Mouse (Mus musculus) hindbrain, embryonic 12.5 days (tissue): ENCODE measurements around the gene Gripap1. TPM values are rescaled to one million over a fixed set of nuclear protein-coding genes. Genes with fewer than 3 reads are reported as not detected.
"Not testable (repeated sequence)": the region's sequence is repeated elsewhere in the genome, so short reads cannot be mapped to it uniquely, and the experiment has no call there.

Experiments used
- ATAC-seq: fragments of 200-750 bp; cut with Nextera tagmentation; 2 replicates; pipeline ENCODE4 v1.8.0; 2017; ENCODE audit warnings: moderate TSS enrichment; ENCODE audit not compliant: low FRiP score
- H3K27ac ChIP-seq: fragments of 300-500 bp; sonication (generic); 2 replicates; pipeline ENCODE4 v1.5.1; 2016; ENCODE audit warnings: mild to moderate bottlenecking
- H3K27me3 ChIP-seq: fragments of 300-500 bp; sonication (generic); 2 replicates; pipeline ENCODE4 v1.6.1; 2016; ENCODE audit warnings: mild to moderate bottlenecking
- H3K36me3 ChIP-seq: fragments of 300-500 bp; sonication (generic); 2 replicates; pipeline ENCODE4 v1.6.1; 2016; ENCODE audit warnings: mild to moderate bottlenecking
- H3K4me1 ChIP-seq: fragments of 300-500 bp; sonication (generic); 2 replicates; pipeline ENCODE4 v1.6.1; 2016
- H3K4me2 ChIP-seq: fragments of 300-500 bp; sonication (generic); replicated peaks from 2 replicates; pipeline ENCODE4 v1.6.1; 2016; ENCODE audit warnings: mild to moderate bottlenecking
- H3K4me3 ChIP-seq: fragments of 300-500 bp; sonication (generic); 2 replicates; pipeline ENCODE4 v1.5.1; 2016; ENCODE audit warnings: mild to moderate bottlenecking
- H3K9ac ChIP-seq: fragments of 300-500 bp; sonication (generic); 2 replicates; pipeline ENCODE4 v1.6.1; 2016; ENCODE audit warnings: mild to moderate bottlenecking, moderate library complexity
- H3K9me3 ChIP-seq: fragments of 300-500 bp; sonication (generic); replicated peaks from 2 replicates; pipeline ENCODE4 v1.6.1; 2016; ENCODE audit warnings: mild to moderate bottlenecking
- WGBS: fragments of 180-500 bp; shearing (Covaris S2); methylation state at CpG from one replicate; pipeline ENCODE4 v1.1.7; 2016; 5-methylcytosine and 5-hydroxymethylcytosine counted together
- polyA plus RNA-seq: library from polyadenylated mRNA; unstranded; fragments of >200 nt; fragmentation: Nextera tagmentation; extraction: Ambion mirVana; gene quantifications from 2 replicates; pipeline ENCODE4 v1.2.1, GENCODE M21; 2016

The Gripap1 gene
- polyA plus RNA-seq, result 72.5 and 79.2 TPM in 2 replicates

DNA sequence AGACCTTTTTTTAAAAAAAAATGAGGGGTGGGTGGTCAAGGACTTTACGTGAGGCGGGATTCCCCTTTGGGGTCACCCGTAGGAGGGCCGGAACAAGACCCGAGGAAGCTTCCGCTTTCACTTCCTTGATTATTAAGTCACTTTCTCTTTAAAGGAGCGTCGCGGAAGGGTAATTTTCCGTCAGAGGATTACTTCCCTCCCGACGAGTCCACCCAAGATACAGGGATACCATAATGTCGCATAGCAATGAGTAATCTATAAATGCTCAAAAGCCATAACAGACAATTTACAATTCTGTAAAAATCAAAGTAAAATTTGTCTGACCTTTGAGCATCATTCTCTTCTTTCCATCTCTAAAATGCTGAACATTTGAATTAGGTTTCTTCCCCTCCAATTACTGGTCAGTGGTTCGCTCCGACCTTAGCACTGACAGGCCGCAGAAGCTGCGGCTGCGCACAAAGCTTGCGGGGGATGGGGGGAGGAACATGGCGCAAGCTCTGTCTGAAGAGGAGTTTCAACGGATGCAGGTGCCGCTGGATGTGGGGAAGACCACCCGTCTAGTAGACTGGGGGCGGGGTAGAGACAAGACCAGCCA is at the start of gene Gripap1:
TSS of gene Gripap1 (plus strand) at position 224 of the 595 bp plus-strand sequence.
- Histone ChIP-seq H3K4me1 (peaks cover 6% of the 10 kb centered on the region), H3K9me3 (no peaks in the 10 kb centered on the region), H3K4me2 (peak within 1 kb of the TSS; percentile 58), H3K27ac (peak within 1 kb of the TSS; percentile 62; the same call in 1 of the 2 replicates), H3K36me3 (0 out of 2 replicates have a peak, but pooled peaks cover 4% of the 10 kb centered on the region), H3K9ac (peak within 1 kb of the TSS; percentile 67), H3K4me3 (peak within 1 kb of the TSS; percentile 49), H3K27me3 (no peaks in the 10 kb centered on the region)
- ATAC-seq, result peak; percentile 94
- WGBS, result 14% methylated on average over 24 of the region's 24 CpGs

DNA sequence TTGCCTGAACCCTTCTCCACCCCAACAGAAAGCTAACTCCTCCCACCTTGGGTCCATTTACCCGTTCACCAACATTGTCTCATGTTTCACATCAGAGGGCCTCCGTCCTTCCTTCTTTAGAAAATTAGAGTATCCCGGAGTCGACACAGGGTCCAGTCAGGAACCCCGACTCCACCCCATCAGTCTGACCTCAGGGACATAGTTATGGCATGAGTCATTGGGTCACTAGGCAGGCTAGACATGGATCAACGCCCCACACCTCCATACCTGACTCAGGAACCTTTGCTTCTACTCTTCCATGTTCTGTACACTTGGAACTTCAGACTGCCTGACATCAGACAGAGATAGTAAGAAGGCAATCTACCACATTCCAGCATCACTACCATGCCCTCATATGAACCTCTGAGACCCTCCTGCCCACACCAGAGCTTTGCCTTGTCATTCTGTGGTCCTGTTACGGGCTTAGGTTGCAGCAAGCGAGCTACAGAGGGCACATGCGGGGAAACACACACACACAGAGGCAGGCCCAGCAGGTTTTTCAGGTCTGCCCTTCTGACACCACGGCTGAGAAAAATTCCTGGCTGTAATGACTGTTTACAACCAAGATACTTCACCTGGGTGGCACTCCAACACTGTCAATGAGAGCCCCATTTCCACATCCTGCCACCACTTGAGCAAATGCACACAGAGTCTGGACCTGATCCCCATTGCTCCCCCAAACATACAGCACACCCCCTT is 49.3 kb upstream of the Gripap1 start:
- Histone ChIP-seq H3K4me2 (no peak overlapping the region), H3K4me3 (no peak overlapping the region), H3K9ac (no peak overlapping the region), H3K27ac (no peak overlapping the region), H3K9me3 (no peaks in the 10 kb centered on the region), H3K36me3 (0 out of 2 replicates have a peak, but pooled peaks cover 11% of the 10 kb centered on the region), H3K27me3 (no peaks in the 10 kb centered on the region), H3K4me1 (no peaks in the 10 kb centered on the region)
- ATAC-seq, result no peak
- WGBS, result 65% methylated on average over 10 of the region's 10 CpGs

DNA sequence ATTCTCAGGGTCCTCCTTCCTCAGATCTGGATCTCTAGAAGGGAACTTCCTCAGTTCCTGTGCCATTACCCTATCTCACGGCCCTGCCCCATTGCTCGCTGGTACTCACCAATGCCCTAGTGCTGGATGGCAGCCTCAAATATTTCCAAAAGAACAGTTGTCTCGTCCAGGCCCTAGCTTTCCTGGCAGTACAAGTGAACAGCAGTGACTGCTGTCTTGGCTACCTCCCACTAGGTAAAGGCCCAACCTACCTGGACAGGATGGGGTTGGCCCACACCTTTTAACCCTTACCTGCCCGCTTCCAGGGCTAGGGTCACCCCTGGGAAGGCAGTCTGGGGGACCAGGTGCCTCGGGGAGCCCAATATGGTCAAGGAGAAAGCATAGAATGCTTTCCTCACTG is 48.5 kb upstream of the Gripap1 start:
- ATAC-seq, result no peak
- no peak overlapping the region for H3K9ac ChIP-seq
- WGBS, result 79% methylated on average over 5 of the region's 5 CpGs
- H3K27ac ChIP-seq, result no peak overlapping the region
- H3K36me3 ChIP-seq, result 0 out of 2 replicates have a peak, but pooled peaks cover 11% of the 10 kb centered on the region
- no peak overlapping the region for H3K4me2 ChIP-seq
- H3K27me3 ChIP-seq, result no peaks in the 10 kb centered on the region
- no peaks in the 10 kb centered on the region for H3K4me1 ChIP-seq
- H3K9me3 ChIP-seq, result no peaks in the 10 kb centered on the region
- no peak overlapping the region for H3K4me3 ChIP-seq

DNA sequence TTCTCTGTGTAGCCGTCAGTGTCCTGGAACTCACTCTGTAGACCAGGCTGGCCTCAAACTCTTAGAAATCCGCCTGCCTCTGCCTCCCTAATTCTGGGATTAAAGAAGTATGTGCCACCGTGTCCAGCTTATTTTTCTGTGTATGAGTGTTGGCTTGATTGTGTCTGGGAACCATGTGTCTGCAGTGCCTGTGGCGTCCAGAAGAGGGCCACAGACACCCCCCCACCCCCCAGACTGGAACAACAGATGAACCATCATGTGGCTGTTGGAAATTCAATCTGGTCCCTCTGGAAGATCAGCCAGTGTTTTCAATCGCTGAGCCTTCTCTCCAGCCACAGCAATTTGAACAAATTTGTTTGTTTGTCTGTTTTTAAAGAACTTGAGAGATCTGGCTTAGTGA is 46.1 kb upstream of the Gripap1 start:
- H3K9me3 ChIP-seq, result no peaks in the 10 kb centered on the region
- WGBS, result 47% methylated on average over 5 of the region's 5 CpGs
- H3K9ac ChIP-seq, result no peak overlapping the region
- H3K36me3 ChIP-seq, result no peaks in the 10 kb centered on the region
- H3K27ac ChIP-seq, result no peak overlapping the region
- no peaks in the 10 kb centered on the region for H3K4me1 ChIP-seq
- H3K4me2 ChIP-seq, result no peak overlapping the region
- ATAC-seq, result no peak
- H3K27me3 ChIP-seq, result no peaks in the 10 kb centered on the region
- no peak overlapping the region for H3K4me3 ChIP-seq

DNA sequence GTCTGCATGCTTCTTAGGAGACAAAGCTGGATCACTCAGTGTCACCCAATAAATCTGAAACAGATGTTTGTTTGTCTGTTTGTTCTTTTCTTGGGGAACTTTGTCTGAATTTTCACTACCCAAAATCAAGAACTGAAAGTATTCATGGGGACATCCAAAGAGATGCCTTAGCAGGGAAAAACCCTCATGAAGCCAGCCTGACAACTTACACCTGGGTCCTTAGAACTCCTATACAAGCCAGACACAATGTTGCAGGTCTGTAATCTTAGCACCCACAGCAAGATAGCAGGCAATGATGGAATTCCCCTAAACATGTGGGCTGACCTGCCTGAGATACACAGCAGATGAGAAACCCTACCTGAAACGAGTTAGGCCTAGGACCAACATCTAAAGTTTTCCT is 44.6 kb upstream of the Gripap1 start:
- H3K27ac ChIP-seq, result no peak overlapping the region
- H3K4me1 ChIP-seq, result 0 out of 2 replicates have a peak, but pooled peaks cover 2% of the 10 kb centered on the region
- no peaks in the 10 kb centered on the region for H3K27me3 ChIP-seq
- no peak for ATAC-seq
- no peak overlapping the region for H3K4me3 ChIP-seq
- no peak overlapping the region for H3K9ac ChIP-seq
- no peaks in the 10 kb centered on the region for H3K36me3 ChIP-seq
- no peak overlapping the region for H3K4me2 ChIP-seq
- H3K9me3 ChIP-seq, result no peaks in the 10 kb centered on the region
- 56% methylated on average over 1 of the region's 1 CpGs for WGBS

DNA sequence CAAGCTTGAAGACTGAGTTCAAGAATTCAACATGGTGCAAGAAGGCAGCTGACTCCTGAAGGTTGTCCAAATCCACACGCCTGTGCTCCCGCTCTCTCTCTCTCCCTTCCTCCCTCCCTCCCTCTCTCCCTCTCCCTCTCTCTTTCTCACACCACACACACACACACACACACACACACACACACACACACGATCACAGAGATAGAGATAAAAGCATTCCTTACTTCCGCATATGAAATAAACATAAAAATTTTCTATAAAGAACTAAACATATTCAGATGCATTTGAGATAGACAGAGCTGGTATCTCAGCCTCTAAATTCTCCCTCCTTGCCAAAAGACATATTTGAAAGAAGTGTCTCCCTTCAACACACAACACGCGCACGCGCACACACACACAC is 44.1 kb upstream of the Gripap1 start:
- ATAC-seq, result no peak
- H3K36me3 ChIP-seq, result no peaks in the 10 kb centered on the region
- H3K27me3 ChIP-seq, result no peaks in the 10 kb centered on the region
- no peak overlapping the region for H3K9ac ChIP-seq
- WGBS, result 92% methylated on average over 8 of the region's 8 CpGs
- 0 out of 2 replicates have a peak, but pooled peaks cover 3% of the 10 kb centered on the region for H3K4me1 ChIP-seq
- no peak overlapping the region for H3K27ac ChIP-seq
- no peak overlapping the region for H3K4me3 ChIP-seq
- H3K4me2 ChIP-seq, result no peak overlapping the region
- H3K9me3 ChIP-seq, result no peaks in the 10 kb centered on the region

DNA sequence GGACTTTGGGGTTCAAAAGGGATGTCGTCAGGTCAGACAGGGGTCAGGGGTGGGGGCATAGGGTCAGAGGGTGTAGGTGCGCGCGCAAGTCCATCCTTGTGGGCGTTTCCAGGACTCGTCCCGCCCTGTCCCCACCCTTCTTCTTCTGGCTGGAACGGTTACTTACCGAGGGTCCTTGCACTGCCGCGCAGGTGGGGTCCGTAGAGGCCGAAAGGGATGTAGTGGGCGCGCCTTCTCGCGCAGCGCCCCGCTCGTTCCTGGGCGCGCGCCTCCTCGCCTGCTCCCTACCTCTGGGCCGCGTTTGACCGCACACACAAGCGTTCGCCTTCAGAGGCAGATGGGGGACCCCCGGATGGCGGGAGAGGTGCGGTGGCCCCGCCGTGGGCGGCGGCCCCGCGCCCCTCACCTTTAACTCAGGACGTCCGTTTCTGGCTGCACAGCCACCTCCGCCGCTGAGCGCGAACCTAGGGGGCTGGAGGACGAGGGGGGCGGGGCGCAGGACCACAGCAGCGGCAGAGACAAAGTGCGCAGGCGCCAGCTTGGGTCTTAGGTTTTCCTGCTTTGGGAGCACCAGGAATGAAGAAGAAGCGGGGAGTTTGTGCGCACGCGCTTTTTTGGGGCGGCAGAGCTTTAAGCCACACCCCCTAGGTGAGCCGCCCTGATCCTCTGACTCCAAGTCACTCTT is 39.0 kb upstream of the Gripap1 start, which contains the start of gene Ccdc120:
TSS of gene Ccdc120 (minus strand) at position 474 of the 685 bp plus-strand sequence.
- Histone ChIP-seq H3K36me3 (no peaks in the 10 kb centered on the region), H3K27ac (no peak within 1 kb of the TSS), H3K27me3 (no peaks in the 10 kb centered on the region), H3K4me3 (peak within 1 kb of the TSS; percentile 63), H3K9ac (peak within 1 kb of the TSS; percentile 76), H3K4me1 (0 out of 2 replicates have a peak, but pooled peaks cover 3% of the 10 kb centered on the region), H3K4me2 (peak within 1 kb of the TSS; percentile 52), H3K9me3 (no peaks in the 10 kb centered on the region)
- peak; percentile 88 for ATAC-seq
- 11% methylated on average over 44 of the region's 56 CpGs for WGBS

DNA sequence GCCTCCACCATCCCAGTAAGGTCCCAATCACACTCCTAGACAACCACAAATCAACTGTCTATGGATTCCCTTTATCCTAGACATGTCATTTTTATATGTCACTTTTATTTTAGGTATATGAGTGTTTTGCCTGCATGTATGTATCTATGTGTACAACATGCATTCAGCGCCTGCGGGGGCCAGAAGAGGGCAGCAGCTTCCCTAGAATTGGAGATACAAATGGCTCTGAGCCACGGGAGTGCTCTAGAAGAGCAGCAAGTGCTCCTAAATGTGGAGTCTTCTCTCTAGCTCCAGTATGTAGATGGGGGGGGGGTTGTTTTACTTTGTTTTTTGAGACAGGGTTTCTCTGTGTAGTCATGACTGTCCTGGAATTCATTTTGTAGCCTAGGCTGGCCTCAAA is 35.9 kb upstream of the Gripap1 start:
- not testable (repeated sequence) for H3K9ac ChIP-seq, H3K27ac ChIP-seq, H3K9me3 ChIP-seq, H3K4me3 ChIP-seq, H3K36me3 ChIP-seq, H3K4me2 ChIP-seq, H3K27me3 ChIP-seq, H3K4me1 ChIP-seq
- 13% methylated on average over 3 of the region's 3 CpGs for WGBS
- ATAC-seq, result 0 out of 2 replicates have a peak, but pooled peaks have one; percentile 47

DNA sequence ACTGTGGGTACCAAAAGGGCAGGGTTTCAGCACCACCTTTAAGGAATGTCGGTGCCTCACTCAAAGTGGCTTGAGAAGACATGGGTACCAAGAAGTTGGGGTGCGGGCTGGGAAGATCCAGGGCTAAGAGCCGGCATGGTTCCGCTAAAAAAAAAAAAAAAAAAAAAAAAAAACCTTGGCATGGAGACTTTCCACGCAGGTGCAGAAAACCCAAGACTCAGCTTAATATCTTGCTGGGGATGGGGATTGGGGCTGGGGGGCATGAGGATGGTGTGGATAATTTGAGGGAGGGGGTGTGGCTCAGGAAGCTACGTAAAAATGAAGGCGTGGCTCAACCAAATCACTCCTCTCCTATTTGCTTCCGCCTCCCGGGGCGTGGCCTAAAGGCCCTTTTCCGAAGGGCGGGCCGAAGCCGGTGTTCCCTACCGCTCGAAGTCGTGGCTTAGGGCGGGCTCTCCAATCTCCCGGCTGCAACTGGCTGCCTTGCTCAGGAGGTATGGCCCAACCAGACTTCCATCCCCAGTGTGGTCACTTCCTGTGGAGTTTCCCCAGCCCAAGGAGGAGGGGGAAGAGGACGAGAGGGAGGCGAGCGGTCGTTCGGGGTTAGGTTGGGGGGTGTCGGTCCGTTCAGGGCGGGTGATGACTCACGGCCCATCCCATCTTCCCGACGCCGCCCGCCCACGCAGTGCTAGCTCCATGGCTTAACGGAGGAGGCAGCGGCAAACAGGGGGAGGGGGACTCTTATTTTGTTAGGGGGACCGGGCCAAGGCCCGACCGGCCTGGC is 27.2 kb upstream of the Gripap1 start, which contains the start of gene Tfe3:
TSS of gene Tfe3 (plus strand) at position 424 of the 784 bp plus-strand sequence.
- peaks cover 7% of the 10 kb centered on the region; the same call in 1 of the 2 replicates for H3K36me3 ChIP-seq
- H3K27me3 ChIP-seq, result no peaks in the 10 kb centered on the region
- H3K9me3 ChIP-seq, result no peaks in the 10 kb centered on the region
- peak within 1 kb of the TSS; percentile 69 for H3K9ac ChIP-seq
- peak within 1 kb of the TSS; percentile 62 for H3K4me3 ChIP-seq
- peaks cover 17% of the 10 kb centered on the region; the same call in 1 of the 2 replicates for H3K4me1 ChIP-seq
- WGBS, result 27% methylated on average over 33 of the region's 38 CpGs
- peak within 1 kb of the TSS; percentile 70 for H3K27ac ChIP-seq
- H3K4me2 ChIP-seq, result peak within 1 kb of the TSS; percentile 67
- peak; percentile 95 for ATAC-seq

DNA sequence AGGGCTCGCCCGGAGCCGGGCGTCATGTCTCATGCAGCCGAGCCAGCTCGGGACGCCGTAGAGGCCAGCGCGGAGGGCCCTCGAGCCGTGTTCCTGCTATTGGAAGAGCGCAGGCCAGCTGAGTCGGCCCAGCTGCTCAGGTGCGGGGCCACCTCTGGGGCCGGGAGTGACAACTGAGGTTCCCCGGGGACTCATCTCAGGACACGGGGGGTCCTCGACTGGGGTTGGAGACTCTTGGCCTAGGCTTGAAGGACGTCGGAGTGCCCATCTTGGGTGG is 26.7 kb upstream of the Gripap1 start:
- no peaks in the 10 kb centered on the region for H3K27me3 ChIP-seq
- H3K9ac ChIP-seq, result peak overlapping the region; percentile 69
- 22% methylated on average over 20 of the region's 21 CpGs for WGBS
- peaks cover 17% of the 10 kb centered on the region; the same call in 1 of the 2 replicates for H3K4me1 ChIP-seq
- peak; percentile 34 for ATAC-seq
- peak overlapping the region; percentile 70 for H3K27ac ChIP-seq
- H3K4me3 ChIP-seq, result peak overlapping the region; percentile 62
- H3K9me3 ChIP-seq, result no peaks in the 10 kb centered on the region
- H3K36me3 ChIP-seq, result peaks cover 12% of the 10 kb centered on the region; the same call in 1 of the 2 replicates
- peak overlapping the region; percentile 67 for H3K4me2 ChIP-seq

DNA sequence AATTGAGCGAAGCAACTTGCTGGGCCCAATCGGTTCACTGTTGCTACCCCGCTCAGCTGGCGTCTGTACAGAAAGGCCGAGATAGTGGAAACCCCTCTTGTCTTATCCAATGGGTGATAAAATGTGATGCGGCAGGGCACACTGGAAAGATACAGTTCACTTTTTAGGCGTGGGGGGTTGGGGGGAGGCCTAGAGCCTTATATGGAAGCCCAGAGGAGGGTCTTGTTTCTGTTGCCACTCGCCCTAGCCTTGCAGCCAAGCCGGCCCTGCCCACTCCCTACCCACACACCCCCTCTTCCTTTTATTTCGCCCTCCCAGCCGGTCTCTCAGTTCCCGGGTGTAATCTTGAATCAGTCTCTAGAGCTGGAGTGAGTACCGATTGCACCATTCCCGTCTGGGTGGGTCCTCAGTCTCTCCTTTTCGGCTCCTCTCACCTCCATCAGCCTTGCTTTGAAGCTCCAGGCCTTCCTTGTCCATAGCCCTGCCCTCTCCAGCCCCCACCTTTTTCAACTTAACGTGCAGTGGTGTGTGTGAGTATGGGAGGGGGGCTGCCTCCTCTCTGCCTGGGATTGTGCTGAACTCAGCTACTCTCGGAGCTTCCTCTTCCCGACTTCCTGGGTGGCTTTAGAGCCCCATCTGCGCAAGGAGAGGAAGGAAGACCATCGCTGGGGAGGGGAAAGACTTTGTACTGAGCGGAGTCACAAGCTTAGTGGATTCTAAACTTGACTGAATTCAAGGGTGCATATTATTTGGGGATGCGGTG is 25.8 kb upstream of the Gripap1 start:
- H3K4me2 ChIP-seq, result peak overlapping the region; percentile 67
- no peak overlapping the region for H3K27ac ChIP-seq
- H3K4me3 ChIP-seq, result peak overlapping the region; percentile 62
- peak; percentile 17; the same call in 1 of the 2 replicates for ATAC-seq
- 22% methylated on average over 22 of the region's 22 CpGs for WGBS
- peaks cover 12% of the 10 kb centered on the region; the same call in 1 of the 2 replicates for H3K36me3 ChIP-seq
- peak overlapping the region; percentile 69 for H3K9ac ChIP-seq
- peaks cover 17% of the 10 kb centered on the region; the same call in 1 of the 2 replicates for H3K4me1 ChIP-seq
- no peaks in the 10 kb centered on the region for H3K27me3 ChIP-seq
- no peaks in the 10 kb centered on the region for H3K9me3 ChIP-seq
